Mouse (Mus musculus): Measurements from ENCODE around the gene Cntn4.

The Cntn4 gene

GRCm38 (mm10) chr6:106675581-106675980, 998.1 kb downstream of the Cntn4 start:
- no peak for DNase-seq

DNA sequence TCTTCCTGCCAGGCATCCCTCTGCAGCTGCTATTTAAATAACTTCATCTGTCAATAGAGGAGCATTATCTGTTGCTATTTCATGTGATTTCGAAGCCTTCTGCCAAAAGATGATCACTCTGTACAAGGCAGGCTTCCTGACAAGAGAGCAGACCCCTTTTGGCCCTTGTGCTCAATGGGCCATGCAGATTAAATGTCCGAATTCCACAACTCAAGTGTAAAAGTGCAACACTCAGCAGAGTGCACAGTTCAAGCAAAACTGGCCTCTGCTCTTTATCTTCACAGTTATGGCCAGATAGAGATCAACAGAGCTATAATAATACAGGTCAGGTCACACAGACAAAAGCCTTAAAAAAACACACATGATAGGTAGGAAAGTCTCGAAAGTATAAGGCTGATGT, 1024.5 kb downstream of the Cntn4 start:
- DNase-seq: no peak

GRCm38 (mm10) chr6:106705506-106706035, 1028.1 kb downstream of the Cntn4 start:
- DNase-seq: no peak

- no peak for DNase-seq
These were observed 1048.2 kb downstream of the Cntn4 start for GRCm38 (mm10) chr6:106725642-106726041.

DNA sequence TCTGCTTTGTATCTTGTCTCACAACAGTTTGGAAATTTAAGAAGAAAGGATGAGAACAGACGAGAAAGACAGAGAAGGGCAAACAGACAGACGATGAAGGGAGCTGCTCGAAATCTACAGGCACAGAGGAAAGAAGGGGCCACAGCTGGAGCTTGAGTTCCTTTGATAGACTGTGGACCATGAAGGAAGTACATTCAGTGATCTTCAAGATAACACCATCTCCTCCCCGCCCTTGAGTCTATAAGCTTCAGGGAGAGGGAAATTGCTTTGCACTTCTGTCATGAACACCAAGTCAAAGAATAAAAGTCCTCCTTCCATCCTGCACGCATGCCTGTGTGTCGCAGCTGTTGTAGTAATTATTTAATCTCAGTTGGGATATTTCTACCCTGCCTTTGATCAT, 1048.6 kb downstream of the Cntn4 start:
- DNase-seq: no peak

- no peak for DNase-seq
These were observed 1050.2 kb downstream of the Cntn4 start for GRCm38 (mm10) chr6:106727703-106728102.

- DNase-seq: no peak
These were observed 1052.3 kb downstream of the Cntn4 start for GRCm38 (mm10) chr6:106729682-106730314.

DNA sequence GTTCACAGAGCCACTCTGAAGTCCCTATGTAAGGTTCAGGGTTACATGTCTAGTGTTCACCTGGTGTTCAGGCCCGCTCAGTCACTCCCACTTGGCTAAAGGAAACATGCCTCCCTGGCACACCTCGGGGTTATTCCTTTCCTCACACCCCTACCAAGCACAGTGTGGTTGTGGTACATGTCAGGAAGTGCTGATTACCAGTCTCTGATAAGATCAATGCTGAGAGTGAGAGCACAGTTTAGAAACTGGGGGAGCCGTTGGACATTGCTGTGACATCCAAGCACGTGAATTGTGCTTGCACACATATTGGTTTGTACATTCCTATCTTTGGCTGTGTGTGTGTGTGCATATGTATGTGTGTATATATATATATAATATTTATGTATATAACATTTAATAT, 1055.1 kb downstream of the Cntn4 start:
- no peak for DNase-seq

- no peak for DNase-seq
These were observed 1060.8 kb downstream of the Cntn4 start for GRCm38 (mm10) chr6:106738229-106738628.

DNA sequence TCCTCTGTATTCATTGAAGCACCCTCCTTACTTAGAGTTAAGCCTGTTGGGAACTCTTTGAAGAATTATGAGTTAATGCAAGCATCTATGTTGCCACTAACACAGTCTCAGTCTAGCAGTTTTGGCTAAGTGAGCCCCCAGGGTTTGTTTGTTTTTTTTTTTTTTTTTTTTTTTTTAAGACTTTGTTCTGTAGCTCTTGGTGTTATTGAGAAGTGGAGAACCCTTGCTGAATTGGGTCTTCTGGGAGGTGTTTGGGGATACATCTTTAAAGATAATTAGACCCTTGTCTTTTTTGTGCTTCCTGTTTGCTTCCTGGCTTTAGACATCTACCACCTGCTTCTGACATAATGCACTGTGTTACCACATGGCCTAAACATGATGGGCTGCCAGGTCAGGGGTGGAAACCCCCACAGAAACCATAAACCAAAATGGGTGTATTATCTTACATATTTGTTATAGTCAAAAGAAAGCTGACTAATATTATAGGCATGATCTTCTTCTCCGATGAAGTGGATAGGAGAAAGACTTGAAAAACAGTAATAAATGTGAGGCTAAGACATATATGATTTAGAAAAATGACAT, 1062.9 kb downstream of the Cntn4 start:
- no peak for DNase-seq

- DNase-seq: no peak
These were observed 1066.2 kb downstream of the Cntn4 start for GRCm38 (mm10) chr6:106743556-106744233.

DNA sequence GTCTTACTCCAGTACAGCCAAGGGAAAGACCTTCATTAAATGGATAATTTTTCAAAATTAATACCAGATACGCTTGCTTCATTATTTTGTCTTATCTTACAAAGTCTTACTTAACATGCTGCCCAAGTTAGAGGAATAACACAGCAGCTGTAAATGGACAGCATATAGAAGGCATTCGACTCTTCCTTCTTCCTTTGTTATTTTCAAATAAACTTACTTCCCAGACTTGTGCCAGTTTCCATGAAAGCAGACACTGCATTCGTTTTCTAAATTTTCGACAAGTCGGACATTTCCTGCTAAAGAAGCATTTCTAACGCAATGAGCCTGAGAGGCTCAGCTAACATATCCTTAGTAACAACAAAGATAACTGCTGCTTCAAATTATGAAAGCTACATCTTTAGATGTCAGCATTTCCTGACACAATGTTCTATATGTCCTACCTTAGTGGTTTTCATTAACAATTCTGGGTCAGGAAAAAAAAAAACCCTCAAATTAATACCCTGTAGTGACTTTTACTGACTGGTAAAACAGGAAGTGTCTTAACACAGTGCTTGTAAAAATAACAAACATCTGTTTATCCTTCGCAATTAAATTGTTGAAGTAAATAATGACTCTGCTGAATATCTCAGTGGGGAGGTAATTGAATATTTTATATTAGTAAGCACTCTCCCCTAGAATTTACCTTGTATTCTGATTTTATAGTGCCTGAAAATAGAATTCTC, 1068.4 kb downstream of the Cntn4 start:
- DNase-seq: no peak

DNA sequence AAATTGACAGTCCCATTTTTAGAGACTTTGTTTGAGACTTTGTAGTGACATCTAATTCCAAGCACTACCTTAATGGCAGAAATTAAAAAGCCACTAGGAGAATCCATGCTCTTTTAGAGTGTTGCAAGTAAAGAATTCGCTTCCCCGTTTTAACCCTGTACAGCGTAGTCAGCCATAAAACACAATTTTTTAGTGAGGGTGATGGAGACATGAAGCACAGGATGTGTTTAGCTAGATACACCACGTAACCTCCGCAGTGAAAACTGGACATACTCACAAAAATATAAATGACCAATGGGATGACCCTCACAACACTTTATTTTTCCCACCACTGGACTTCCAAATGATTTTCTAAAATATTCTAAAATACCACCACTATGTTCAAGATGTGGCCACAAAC, 1069.8 kb downstream of the Cntn4 start:
- DNase-seq: no peak

- DNase-seq: no peak
These were observed 1070.3 kb downstream of the Cntn4 start for GRCm38 (mm10) chr6:106747804-106748203.
